Mouse (Mus musculus) T-helper 1 cell (primary cell): ENCODE data around the gene Sde2.
"Not testable (repeated sequence)": the region's sequence is repeated elsewhere in the genome, so short reads cannot be mapped to it uniquely, and the experiment has no call there.

Source experiments
- in situ Hi-C: fragments of 300-600 bp; cut with MboI, MseI; formaldehyde crosslinking; loops from one replicate; pipeline ENCODE4 v1.15.1; 2025; ENCODE audit warnings: high pct_unique_total_duplicates

The Sde2 gene

GRCm38 (mm10) chr1:180883731-180884130 is 32.8 kb downstream of the Sde2 start:
- in situ Hi-C loops: no loop called here

- in situ Hi-C loops: no loop called here
These were observed 33.6 kb downstream of the Sde2 start for GRCm38 (mm10) chr1:180884484-180884883.

GRCm38 (mm10) chr1:180888556-180889042 is 37.7 kb downstream of the Sde2 start:
- in situ Hi-C loops: no loop called here

GRCm38 (mm10) chr1:180889172-180889571 is 38.2 kb downstream of the Sde2 start:
- in situ Hi-C loops: no loop called here

DNA sequence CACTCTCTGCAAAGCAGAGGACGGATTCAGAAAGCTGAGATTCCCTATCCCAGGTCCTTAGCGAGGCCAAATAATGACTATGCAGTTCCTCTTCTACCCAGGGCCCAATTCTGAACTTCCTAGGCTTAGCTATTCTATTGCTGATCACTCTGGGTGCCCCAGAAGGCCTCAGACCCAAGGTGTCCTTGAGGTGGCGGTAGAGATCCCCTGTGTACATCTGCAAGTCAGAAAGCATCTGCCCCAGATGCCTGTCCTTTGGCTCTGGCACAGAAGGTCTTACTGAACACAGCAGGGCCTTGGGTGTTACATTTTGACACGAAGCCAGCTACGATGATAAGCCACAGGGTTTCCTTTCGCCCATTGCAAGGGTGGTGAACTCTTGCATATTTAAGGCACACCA is 38.9 kb downstream of the Sde2 start:
- in situ Hi-C loops: no loop called here

DNA sequence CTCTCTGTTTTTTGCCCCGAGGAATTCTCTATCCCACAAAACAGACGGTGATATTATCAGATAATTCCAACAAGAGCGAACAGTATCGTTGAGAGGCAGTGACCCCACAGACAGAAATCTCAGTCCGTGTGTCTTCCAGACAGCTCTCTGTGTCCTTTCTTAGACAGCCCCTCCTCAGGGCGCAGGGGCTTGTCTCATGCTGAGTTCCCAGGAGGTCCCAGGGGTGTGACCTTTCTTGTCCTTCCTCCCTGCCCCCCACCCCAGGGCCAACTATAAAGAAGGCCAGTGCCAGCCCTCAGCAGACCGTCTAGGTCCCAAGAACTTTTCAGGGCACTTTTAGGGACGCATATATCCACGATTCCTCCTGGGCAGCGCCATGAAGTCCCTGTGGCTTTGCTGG is 41.9 kb downstream of the Sde2 start, which contains the start of gene Lefty2:
TSS of gene Lefty2 (plus strand) at position 301 of the 400 bp plus-strand sequence.
- in situ Hi-C loops: no loop called here

GRCm38 (mm10) chr1:180894088-180894987 is 43.4 kb downstream of the Sde2 start:
- in situ Hi-C loops: not testable (repeated sequence)

DNA sequence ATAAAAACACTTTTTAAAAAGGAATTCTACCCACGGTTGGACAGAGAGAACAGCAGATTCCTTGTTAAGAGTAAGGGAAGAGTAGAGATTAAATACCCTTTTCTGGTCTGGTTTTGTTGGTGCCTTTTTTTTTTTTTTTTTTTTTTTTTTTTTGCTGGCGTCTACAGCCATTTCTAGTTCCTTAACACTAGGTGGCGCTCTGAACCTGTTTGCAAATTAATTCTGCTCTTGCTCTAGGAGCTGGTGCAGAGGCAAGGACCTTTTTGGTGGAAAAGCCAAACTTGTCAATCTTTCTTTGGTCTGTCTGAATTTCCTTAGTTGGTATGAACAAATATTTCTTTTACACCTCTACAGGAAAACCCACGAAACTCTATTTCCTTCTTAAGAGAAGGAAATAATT is 50.2 kb downstream of the Sde2 start:
- in situ Hi-C loops: loop anchor here (5.0 kb wide), 1 partner anchor 41 kb away; the partner anchor contains the start of gene Tmem63a

- in situ Hi-C loops: loop anchor here (5.0 kb wide), 1 partner anchor 39 kb away; the partner anchor contains the start of gene Tmem63a
These were observed 52.0 kb downstream of the Sde2 start for GRCm38 (mm10) chr1:180902915-180903314.

GRCm38 (mm10) chr1:180903666-180904038 is 52.7 kb downstream of the Sde2 start:
- in situ Hi-C loops: loop anchor here (5.0 kb wide), 1 partner anchor 39 kb away; the partner anchor contains the start of gene Tmem63a

DNA sequence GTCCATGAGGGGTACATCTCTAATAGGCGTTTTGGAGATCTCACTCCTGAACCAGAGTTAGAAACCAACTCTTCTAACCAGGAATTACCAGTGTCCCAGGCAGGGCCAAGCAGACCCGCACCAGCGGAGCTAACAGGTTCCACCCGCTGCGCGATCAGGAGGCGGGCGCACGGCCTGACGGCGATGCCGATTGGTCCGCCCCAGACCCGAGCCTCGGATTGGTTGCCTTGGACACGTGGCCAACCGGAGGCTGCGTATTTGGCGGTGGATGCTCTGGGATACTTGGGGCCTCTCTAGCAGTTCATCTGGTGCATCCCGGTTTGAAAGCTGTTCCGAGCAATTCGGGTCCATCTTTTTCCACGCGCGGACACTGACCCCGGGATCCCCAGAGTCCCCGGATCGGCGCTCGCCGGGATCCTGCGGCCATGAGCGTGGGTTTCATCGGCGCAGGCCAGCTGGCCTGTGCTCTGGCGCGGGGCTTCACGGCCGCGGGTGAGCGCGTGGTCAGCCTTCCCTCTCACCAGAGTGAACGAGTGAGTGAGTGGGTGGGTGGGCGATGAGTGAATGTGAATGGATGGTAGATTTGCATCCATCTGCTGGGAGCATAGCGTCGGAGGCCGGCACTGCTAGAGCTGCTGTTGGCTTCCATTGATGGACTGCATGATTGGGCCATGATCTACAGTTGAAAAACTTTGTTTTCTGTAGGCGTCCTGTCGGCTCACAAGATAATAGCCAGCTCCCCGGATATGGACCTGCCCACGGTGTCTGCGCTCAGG is 53.3 kb downstream of the Sde2 start, which contains the start of gene Pycr2:
TSS of gene Pycr2 (plus strand) at position 255 of the 776 bp plus-strand sequence.
- in situ Hi-C loops: loop anchor here (5.0 kb wide), 1 partner anchor 38 kb away; the partner anchor contains the start of gene Tmem63a

GRCm38 (mm10) chr1:180904815-180905080 is 53.8 kb downstream of the Sde2 start:
- in situ Hi-C loops: loop anchor here (5.0 kb wide), 1 partner anchor 38 kb away; the partner anchor contains the start of gene Tmem63a

- in situ Hi-C loops: no loop called here
These were observed 54.4 kb downstream of the Sde2 start for GRCm38 (mm10) chr1:180905307-180905706.

- in situ Hi-C loops: no loop called here
These were observed 54.9 kb downstream of the Sde2 start for GRCm38 (mm10) chr1:180905876-180906275.

- in situ Hi-C loops: no loop called here
These were observed 55.7 kb downstream of the Sde2 start for GRCm38 (mm10) chr1:180906461-180907147.

DNA sequence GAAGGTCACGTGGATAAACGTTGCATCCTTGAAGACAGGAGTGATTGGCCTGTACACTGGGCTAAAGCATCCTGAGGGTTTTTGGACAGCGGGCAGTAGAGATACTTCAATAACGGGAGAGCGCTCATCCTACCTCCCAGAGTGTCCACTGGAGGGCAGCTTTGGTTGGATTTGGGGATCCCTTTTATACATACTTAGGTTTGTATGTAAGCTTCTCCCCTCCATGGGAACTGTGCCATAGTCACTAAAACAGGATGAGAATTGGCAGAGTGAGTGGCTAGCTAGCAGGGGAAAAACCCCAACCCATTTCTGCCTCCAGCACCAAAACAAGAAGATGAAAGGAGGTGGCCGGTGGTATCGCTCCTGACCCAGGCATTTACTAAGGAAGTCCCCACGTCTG is 60.2 kb downstream of the Sde2 start:
- in situ Hi-C loops: no loop called here

DNA sequence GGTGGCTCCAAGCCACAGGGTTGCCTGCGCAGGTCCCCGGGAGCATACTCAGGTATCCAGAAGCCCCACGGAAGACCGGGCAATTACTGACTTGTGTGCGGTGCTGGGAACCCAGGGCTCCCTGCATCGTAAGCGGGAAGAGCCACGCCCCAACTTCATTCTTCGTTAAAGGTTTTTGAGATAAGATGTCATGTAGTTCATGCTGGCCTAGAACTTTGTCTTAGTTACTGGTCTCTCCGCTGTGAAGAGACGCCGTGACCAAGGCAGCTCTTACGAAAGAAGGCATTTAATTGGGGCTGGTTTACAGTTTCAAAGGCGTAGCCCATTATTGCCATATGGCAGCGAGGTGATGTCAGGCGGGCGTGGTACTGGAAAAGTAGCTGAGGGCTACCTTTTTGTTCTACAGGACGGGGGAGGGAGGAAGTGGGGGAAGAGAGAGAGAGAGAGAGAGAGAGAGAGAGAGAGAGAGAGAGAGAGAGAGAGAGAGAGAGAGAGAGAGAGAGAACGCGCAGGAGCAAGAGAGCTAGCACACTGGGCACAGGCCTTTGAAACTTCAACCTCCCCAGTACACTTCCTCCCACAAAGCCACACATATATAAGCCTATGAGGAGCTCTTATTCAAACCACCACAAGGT is 60.8 kb downstream of the Sde2 start:
- in situ Hi-C loops: no loop called here

DNA sequence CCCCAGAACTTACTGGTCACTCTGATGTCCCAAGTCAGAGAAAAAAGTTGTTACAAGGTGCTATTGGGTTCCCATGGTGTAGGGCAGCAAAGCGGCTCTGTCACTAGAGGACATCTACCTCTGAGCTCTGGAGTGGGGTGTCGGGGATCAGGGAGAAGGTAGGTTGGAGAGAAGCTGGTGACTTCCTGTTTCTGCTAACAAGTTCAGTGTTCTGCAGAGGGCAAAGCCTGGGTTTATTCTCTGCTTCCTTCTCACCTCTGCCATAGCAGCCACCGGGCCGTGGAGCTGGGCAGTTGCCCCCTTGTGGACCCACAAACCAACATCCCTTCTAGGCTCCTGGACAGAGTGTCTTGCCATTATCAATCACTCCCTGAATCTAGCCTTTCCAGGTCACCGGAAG is 61.9 kb downstream of the Sde2 start:
- in situ Hi-C loops: no loop called here

DNA sequence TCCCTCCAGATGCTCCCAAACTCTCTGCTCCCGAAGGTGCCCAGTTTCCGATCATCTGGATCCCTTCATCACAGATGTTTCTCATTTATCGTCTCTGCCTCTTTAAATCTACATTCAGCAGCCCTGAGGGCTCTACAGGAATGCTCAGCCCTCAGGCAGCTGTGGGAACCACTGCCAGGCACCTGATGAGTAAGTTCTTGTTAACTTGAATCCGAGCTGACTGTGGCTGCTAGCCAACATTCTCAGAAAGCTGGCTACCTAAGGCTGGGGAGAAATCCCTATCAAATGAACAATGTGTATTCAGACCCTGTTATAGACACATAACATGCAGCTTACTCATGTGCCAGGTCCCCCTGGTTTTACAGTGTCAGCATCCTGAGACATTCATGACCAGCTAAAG is 62.9 kb downstream of the Sde2 start:
- in situ Hi-C loops: no loop called here

DNA sequence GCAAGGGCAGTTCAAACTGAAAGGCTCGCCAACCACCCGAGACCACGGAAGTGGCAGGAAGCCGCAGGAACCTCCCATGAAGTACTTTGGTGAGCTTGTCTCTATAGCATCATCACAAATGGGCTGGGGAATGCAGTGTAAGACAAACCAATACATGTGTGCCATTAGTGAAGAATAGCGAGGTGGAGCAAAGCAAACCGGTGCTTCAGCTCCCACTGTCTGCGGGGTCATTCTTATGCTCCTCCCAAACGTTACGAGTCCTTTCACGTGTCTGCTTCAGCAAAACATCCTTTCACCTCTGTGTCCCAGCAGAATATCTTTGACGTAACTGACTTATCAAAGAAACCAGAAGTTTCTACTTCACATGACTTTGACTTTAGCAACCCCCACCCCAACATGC is 65.5 kb downstream of the Sde2 start:
- in situ Hi-C loops: no loop called here

GRCm38 (mm10) chr1:180917053-180917452 is 66.1 kb downstream of the Sde2 start:
- in situ Hi-C loops: no loop called here
